Mouse (Mus musculus) myocyte (in vitro differentiated cells): Measurements from ENCODE around the gene Nudt22.
A peak's percentile ranks its signal among the peaks of the same experiment; 100 is the strongest.

Experiments
- CEBPB ChIP-seq: IDR thresholded peaks from 2 replicates; pipeline ENCODE4 v1.6.1; 2011; ENCODE audit warnings: mild to moderate bottlenecking, moderate library complexity; ENCODE audit not compliant: poor library complexity, insufficient read depth, severe bottlenecking
- USF1 ChIP-seq: IDR thresholded peaks from one replicate; pipeline ENCODE4 v1.6.1; 2011; ENCODE audit warnings: low read depth, mild to moderate bottlenecking, control low read depth, moderate library complexity

DNA sequence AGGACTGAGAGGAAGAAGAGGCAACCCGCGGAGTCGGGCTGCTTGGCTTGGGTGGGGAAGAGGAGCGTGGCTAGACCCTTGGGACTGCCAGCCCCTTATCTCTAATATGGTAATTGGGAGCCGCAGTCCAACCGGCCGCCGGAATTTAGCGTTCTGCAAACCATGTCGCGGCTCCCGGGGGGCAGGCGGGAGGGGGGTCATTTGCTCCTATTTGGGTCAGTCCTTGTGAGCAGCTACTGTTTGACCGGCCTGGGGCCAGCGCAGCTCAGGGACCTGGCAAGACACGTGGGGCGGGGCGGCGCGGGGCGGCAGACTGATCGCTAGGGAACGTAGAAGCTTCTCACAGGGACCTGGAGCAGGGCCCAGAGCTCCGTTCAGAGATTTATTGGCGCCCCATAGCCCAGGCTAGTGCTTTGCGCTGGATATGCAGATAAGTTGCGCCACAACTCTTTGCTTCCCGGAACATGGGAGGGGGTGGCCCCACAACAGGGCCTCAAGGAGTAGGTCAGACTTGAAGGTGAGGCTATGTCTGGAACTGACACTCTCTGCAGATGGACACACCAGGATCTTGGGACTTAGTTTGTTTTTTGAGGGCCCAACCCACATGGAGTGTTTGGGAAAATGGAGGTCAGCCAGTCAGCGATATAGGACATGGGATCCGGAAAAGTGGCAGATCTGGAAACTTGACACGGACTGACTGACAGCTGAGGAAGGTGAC is 43.8 kb downstream of the Nudt22 start:
- TF ChIP-seq CEBPB = 0 out of 2 replicates have a peak, but pooled peaks have one; percentile 12
- TF ChIP-seq USF1 = no peak
